Mouse (Mus musculus): ENCODE results near the gene Olfr544. TPM values are rescaled to one million over a fixed set of nuclear protein-coding genes. Genes with fewer than 3 reads are reported as not detected.
"Not testable (repeated sequence)": the region's sequence is repeated elsewhere in the genome, so short reads cannot be mapped to it uniquely, and the experiment has no call there.

Olfr544 gene
- polyA plus RNA-seq, 1 experiment from 2014 or later = 0.14 TPM

DNA sequence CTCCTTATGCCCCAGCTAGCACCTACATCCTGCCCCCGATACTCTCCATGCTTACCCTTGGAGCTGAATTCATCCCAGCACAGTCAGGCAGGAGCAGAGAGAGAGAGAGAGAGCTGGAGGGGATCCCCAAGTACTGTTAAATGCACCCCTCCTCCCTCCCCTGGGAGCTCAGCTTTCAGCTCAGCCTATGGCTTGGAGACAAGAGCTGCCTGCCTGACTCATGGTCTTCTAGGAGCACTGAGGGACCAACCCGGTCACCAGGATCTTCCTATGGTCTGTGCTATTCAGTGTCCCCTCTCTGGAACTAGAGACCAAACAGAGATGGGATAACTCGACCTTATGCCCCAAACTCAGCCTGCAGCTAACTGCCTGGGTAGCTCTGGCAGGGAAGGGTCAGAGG is 11.4 kb upstream of the Olfr544 start, which contains the start of gene Olfr545:
Olfr545 (minus strand) TSS at position 101 of the 400 bp plus-strand sequence.
- Histone ChIP-seq H3K9me3 (no peaks in the 10 kb centered on the region), H3K27ac (no peak within 1 kb of the TSS), H3K4me1 (no peaks in the 10 kb centered on the region), H3K27me3 (ENCODE audit: poor library complexity, severe bottlenecking) (no peaks in the 10 kb centered on the region), H3K4me3 (no peak within 1 kb of the TSS), H3K36me3 (replicated peaks) (no peaks in the 10 kb centered on the region)
- 73% methylated on average over 3 of the region's 3 CpGs for WGBS
- DNase-seq (ENCODE audit: extremely low spot score, low spot score) = no peak

DNA sequence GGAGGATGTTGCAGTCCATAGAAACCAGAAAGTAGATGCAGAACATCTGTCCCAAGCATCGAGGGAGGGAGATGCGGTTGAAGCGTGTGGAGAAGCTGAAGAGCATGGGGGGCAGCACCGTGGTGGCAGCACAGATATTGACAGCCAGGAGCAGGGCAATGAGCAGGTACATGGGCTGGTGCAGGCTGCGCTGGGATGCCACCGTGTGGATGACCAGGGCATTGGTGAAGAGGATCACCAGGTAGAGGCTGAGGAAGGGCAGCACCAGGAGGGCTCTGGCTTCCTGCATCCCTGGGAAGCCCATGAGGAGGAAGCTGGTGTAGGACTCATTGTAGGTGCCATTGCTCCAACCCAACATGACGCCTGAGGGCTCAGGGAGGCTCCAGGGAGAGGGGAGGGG is 6.3 kb upstream of the Olfr544 start:
- H3K9me3 ChIP-seq; H3K4me3 ChIP-seq; H3K36me3 ChIP-seq (replicated peaks); H3K27ac ChIP-seq; DNase-seq (ENCODE audit: extremely low spot score, low spot score); H3K27me3 ChIP-seq (ENCODE audit: poor library complexity, severe bottlenecking); H3K4me1 ChIP-seq: not testable (repeated sequence)
- 59% methylated on average over 7 of the region's 7 CpGs for WGBS

DNA sequence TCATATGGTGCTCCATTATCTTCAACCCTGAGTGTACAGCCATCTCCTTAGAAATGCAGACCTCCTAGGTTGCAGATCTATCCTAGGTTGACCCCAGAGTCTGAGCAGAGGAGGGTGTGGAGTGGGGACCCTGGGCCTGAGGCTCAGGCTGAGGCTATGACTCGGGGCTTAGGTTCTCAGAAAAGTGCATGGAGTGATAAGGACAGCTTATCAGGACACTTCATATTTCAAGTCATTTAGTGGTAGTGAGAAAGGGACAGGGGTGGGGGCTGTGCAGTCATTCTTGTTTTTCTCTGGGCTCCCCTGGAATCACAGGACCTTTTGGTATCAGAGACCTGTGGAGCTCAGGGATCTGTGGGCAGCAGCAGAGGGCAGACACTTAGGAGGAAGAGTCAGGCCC is 2.0 kb downstream of the Olfr544 start:
- Histone ChIP-seq H3K4me1 (no peaks in the 10 kb centered on the region), H3K4me3 (no peak overlapping the region), H3K9me3 (no peaks in the 10 kb centered on the region), H3K36me3 (replicated peaks) (no peaks in the 10 kb centered on the region), H3K27ac (no peak overlapping the region), H3K27me3 (ENCODE audit: poor library complexity, severe bottlenecking) (no peaks in the 10 kb centered on the region)
- DNase-seq (ENCODE audit: extremely low spot score, low spot score) = no peak
- 73% methylated on average over 1 of the region's 1 CpGs for WGBS

DNA sequence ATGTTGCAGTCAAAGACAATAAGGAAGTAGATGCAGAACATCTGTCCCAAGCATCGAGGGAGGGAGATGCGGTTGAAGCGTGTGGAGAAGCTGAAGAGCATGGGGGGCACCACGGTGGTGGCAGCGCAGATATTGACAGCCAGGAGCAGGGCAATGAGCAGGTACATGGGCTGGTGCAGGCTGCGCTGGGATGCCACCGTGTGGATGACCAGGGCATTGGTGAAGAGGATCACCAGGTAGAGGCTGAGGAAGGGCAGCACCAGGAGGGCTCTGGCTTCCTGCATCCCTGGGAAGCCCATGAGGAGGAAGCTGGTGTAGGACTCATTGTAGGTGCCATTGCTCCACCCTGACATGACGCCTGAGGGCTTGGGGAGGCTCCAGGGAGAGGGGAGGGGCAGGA is 3.3 kb downstream of the Olfr544 start:
- not testable (repeated sequence) for H3K4me1 ChIP-seq; H3K9me3 ChIP-seq; DNase-seq (ENCODE audit: extremely low spot score, low spot score); H3K27ac ChIP-seq; H3K4me3 ChIP-seq; H3K36me3 ChIP-seq (replicated peaks); H3K27me3 ChIP-seq (ENCODE audit: poor library complexity, severe bottlenecking)
- 81% methylated on average over 8 of the region's 8 CpGs for WGBS

DNA sequence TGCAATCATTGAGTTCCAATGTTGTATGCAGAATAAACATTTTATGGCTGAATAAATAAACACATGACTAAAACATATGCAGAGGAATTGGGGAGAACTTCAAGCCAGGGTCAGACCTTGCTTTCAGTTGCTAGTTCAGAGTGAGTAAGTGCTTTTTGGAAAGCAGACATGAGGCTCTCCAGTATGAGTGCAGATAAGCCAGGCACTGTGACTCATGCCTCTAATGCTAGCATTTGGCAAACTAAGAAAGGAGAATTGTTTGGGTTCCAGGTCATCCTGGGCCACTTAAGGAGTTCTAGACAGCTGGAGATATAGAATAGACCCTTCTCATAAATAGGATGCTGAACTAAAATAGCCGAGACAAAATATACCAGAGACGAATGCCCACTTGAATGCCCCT is 4.4 kb downstream of the Olfr544 start:
- DNase-seq (ENCODE audit: extremely low spot score, low spot score) = no peak
- H3K27me3 ChIP-seq (ENCODE audit: poor library complexity, severe bottlenecking) = no peaks in the 10 kb centered on the region
- H3K27ac ChIP-seq = no peak overlapping the region
- no peak overlapping the region for H3K4me3 ChIP-seq
- 91% methylated on average over 2 of the region's 2 CpGs for WGBS
- no peaks in the 10 kb centered on the region for H3K9me3 ChIP-seq
- no peaks in the 10 kb centered on the region for H3K36me3 ChIP-seq (replicated peaks)
- no peaks in the 10 kb centered on the region for H3K4me1 ChIP-seq

DNA sequence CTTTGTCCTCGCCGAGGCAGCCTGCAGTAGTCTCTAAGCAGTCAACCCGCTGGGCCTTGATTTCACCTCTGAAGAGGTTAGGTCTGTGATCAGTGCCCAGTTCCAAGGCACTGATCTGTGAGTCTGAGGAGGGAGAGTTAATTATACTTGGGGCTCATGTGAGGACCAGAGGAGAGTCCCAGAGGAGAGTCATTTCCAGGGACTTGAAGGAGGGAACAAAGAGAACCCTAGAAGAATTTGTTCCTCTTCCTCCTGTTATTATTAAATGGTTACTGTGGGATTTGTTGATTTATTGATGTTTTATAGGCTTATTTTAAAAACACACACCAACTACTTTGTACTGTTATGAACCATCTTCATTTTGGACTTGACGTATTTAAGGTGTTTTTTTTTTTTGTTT is 6.5 kb downstream of the Olfr544 start, which contains the start of gene Olfr543:
Olfr543 (minus strand) TSS at position 101 of the 400 bp plus-strand sequence.
- no peak within 1 kb of the TSS for H3K4me3 ChIP-seq
- peaks cover 9% of the 10 kb centered on the region for H3K36me3 ChIP-seq (replicated peaks)
- 95% methylated on average over 4 of the region's 4 CpGs for WGBS
- H3K9me3 ChIP-seq = no peaks in the 10 kb centered on the region
- H3K27ac ChIP-seq = no peak within 1 kb of the TSS
- H3K27me3 ChIP-seq (ENCODE audit: poor library complexity, severe bottlenecking) = no peaks in the 10 kb centered on the region
- no peaks in the 10 kb centered on the region for H3K4me1 ChIP-seq
- no peak for DNase-seq (ENCODE audit: extremely low spot score, low spot score)

DNA sequence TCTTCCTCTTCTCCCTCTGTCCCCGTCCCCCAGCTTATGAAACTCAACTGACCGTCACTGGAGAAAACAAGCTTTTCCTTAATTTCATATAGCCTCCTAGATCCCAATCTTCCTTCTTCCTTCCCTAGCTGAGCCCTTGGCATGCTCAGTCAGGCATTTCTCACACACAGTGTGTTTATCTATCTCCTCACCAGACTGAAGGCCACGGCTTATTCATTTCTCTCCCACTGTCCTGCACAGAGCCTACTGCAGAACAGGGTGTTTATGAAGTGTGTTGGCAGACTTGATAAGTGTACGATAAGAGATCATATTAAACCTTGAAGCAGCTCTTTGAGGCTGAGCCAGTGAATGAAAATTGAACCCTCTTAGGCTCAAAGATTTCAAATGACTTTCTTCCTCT is 7.3 kb downstream of the Olfr544 start:
- no peaks in the 10 kb centered on the region for H3K27me3 ChIP-seq (ENCODE audit: poor library complexity, severe bottlenecking)
- H3K4me3 ChIP-seq = no peak overlapping the region
- peaks cover 9% of the 10 kb centered on the region for H3K36me3 ChIP-seq (replicated peaks)
- WGBS = 95% methylated on average over 4 of the region's 4 CpGs
- no peaks in the 10 kb centered on the region for H3K9me3 ChIP-seq
- H3K27ac ChIP-seq = no peak overlapping the region
- DNase-seq (ENCODE audit: extremely low spot score, low spot score) = no peak
- no peaks in the 10 kb centered on the region for H3K4me1 ChIP-seq

DNA sequence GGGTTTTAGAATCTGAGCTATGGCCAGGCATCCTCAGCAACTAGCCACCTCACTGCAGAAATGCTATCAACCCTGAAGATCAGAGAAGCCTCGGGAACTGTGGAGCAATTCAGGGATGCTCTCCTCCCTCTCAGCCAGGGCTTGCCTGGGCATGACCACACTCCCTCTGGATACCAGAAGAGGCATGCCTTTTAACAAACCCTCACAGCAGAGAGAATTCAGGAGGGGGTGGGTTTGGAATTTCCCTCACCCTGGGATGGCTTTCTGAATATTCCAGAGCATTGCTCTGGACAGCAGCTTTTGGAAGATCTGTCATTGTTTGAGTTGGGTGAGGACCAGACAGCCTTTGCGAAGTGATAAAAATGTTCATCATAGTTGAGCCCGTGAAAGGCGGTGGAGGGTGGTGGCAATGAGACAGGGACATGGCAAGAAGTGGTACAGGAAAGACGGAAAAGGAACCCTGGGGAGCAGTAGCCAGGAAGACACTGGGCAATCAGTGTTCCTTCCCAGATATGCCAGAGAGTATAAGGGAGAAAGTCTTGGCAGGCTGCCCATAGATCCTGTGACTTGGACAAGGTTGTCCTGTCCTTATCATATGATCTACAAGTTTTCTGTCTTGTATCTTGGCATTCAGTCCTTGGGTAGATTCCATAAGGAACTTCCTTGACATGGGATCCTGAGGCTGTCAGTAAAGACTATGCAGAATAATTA is 8.6 kb downstream of the Olfr544 start:
- H3K36me3 ChIP-seq (replicated peaks) = peaks cover 9% of the 10 kb centered on the region
- no peak for DNase-seq (ENCODE audit: extremely low spot score, low spot score)
- H3K4me1 ChIP-seq = no peaks in the 10 kb centered on the region
- H3K27ac ChIP-seq = no peak overlapping the region
- no peak overlapping the region for H3K4me3 ChIP-seq
- H3K27me3 ChIP-seq (ENCODE audit: poor library complexity, severe bottlenecking) = no peaks in the 10 kb centered on the region
- H3K9me3 ChIP-seq = no peaks in the 10 kb centered on the region
- 89% methylated on average over 5 of the region's 5 CpGs for WGBS

DNA sequence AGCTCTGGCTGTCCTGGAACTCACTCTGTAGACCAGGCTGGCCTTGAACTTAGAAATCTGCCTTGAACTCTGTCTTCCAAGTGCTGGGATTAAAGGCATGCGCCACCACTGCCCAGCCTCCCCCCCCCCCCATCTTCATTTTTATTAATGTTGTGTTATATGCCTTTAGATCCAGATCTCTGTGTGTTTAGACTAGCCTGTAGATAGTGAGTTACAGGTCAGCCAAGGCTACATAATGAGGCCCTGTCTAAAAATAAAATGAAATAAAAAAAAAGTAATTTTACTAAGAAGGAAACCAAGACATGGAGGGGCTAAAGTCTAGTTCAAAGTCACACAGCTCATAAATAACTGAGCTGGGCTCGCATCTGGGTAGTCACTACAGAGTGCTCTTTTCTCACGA is 9.2 kb downstream of the Olfr544 start:
- DNase-seq (ENCODE audit: extremely low spot score, low spot score) = no peak
- H3K27ac ChIP-seq = no peak overlapping the region
- WGBS = 81% methylated on average over 3 of the region's 3 CpGs
- H3K4me1 ChIP-seq = no peaks in the 10 kb centered on the region
- H3K9me3 ChIP-seq = no peaks in the 10 kb centered on the region
- H3K27me3 ChIP-seq (ENCODE audit: poor library complexity, severe bottlenecking) = no peaks in the 10 kb centered on the region
- no peak overlapping the region for H3K4me3 ChIP-seq
- peaks cover 9% of the 10 kb centered on the region for H3K36me3 ChIP-seq (replicated peaks)

DNA sequence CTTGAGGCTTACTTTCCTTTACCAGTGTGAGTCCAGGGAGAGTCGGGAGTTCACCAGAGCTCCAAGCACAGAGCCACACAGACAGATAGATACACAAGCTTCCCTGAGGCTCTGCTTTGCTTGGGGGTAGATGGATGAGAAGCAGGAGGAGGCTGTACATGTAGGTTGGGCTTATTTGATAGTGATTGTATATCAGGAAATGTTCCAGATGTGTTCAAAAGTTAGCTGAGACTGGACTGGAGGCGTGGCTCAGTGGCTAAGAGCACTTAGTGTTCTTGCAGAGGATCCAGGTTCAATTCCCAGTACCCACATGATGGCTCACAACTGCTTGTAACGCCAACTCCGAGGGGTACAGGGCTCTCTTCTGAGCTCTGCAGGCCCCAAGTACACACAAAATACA is 9.7 kb downstream of the Olfr544 start:
- Histone ChIP-seq H3K27me3 (ENCODE audit: poor library complexity, severe bottlenecking) (no peaks in the 10 kb centered on the region), H3K9me3 (no peaks in the 10 kb centered on the region), H3K36me3 (replicated peaks) (peaks cover 9% of the 10 kb centered on the region), H3K27ac (no peak overlapping the region), H3K4me1 (no peaks in the 10 kb centered on the region), H3K4me3 (no peak overlapping the region)
- no peak for DNase-seq (ENCODE audit: extremely low spot score, low spot score)
- WGBS = 90% methylated on average over 4 of the region's 4 CpGs

DNA sequence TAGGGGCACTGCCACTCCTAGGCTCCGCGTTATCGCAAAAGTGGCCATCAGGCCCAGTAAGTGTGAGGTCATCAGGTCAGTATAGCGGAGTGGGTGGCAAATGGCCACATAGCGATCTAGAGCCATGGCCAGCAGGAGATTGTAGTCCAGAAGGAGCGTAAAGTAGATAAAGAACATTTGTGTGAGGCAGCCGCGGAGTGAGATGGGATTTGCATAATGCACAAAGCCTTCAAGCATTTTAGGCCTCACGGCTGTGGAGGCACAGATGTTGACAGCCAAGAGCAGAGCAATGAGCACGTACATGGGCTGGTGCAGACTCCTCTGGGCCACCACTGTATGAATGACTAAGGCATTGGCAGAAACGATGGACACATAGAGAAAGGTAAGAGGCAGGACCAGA is 10.7 kb downstream of the Olfr544 start:
- H3K4me3 ChIP-seq = no peak overlapping the region
- peaks cover 9% of the 10 kb centered on the region for H3K36me3 ChIP-seq (replicated peaks)
- H3K27me3 ChIP-seq (ENCODE audit: poor library complexity, severe bottlenecking) = no peaks in the 10 kb centered on the region
- no peak for DNase-seq (ENCODE audit: extremely low spot score, low spot score)
- WGBS = 83% methylated on average over 11 of the region's 11 CpGs
- no peaks in the 10 kb centered on the region for H3K9me3 ChIP-seq
- H3K27ac ChIP-seq = no peak overlapping the region
- no peaks in the 10 kb centered on the region for H3K4me1 ChIP-seq

DNA sequence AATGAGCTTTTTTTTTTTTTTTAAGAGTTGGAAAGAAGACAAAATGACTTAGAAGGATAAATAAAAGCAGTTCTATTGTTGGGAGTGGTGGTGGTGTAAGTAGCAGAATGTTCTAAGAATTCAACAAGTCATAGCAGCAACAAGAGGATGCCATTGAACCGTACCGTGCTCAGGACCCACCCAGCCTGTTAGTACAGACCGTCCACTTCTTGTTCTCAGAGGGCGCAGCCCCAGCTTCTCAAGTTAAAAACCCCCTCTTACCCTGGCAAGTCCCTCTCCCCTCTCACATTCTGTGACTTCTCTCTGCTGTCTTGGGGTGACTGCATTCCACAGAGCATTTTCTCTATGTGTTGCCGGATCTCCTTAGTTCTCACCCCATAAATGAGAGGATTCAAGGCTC is 11.5 kb downstream of the Olfr544 start:
- H3K36me3 ChIP-seq (replicated peaks) = peaks cover 9% of the 10 kb centered on the region
- H3K4me3 ChIP-seq = no peak overlapping the region
- no peak overlapping the region for H3K27ac ChIP-seq
- H3K27me3 ChIP-seq (ENCODE audit: poor library complexity, severe bottlenecking) = no peaks in the 10 kb centered on the region
- no peaks in the 10 kb centered on the region for H3K4me1 ChIP-seq
- DNase-seq (ENCODE audit: extremely low spot score, low spot score) = no peak
- WGBS = 97% methylated on average over 5 of the region's 5 CpGs
- no peaks in the 10 kb centered on the region for H3K9me3 ChIP-seq

DNA sequence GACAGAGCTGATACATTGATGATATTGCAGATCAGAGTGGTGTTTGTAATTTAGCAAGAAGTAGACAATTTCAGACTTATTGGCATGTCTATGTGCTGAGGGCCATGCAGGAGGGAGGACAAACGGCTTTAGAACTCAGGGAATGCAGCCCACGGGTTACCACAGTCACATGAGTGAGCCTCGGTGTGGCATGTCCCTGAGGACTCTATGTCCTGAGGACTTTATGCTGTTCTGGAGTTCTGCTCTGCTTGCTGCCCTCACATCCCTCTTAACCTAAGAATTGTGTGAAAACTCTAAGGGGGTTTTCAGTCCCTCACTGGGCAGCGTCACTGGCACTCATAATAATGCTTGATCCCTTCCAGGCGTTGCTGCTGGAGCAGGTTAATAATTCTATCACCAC is 15.4 kb downstream of the Olfr544 start:
- Histone ChIP-seq H3K27ac (no peak overlapping the region), H3K27me3 (ENCODE audit: poor library complexity, severe bottlenecking) (no peaks in the 10 kb centered on the region)
- WGBS = 85% methylated on average over 5 of the region's 5 CpGs

DNA sequence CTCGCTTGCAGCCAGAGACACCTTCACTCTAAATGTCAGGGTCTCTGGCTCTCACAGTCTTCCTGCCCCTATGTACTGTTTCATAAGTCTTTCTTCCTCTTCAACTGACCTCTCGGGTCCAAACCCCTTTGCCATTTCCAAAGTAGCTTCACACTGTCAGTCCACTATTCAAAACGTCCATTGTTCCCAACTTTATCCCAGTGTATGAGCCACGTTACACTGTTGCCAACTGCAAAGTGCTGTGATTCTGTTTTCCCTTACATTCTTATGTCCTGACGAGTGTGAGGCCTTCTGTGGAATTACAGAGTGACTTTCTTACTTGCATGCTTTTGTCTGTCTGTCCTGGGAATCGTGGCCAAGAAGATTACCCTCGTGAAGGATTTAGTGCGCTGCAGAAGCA is 20.5 kb downstream of the Olfr544 start:
- H3K9me3 ChIP-seq = no peaks in the 10 kb centered on the region
- no peak overlapping the region for H3K27ac ChIP-seq
- peaks cover 81% of the 10 kb centered on the region for H3K36me3 ChIP-seq (replicated peaks)
- H3K4me3 ChIP-seq = no peak overlapping the region
- no peaks in the 10 kb centered on the region for H3K27me3 ChIP-seq (ENCODE audit: poor library complexity, severe bottlenecking)
- WGBS = 93% methylated on average over 8 of the region's 8 CpGs
- no peak for DNase-seq (ENCODE audit: extremely low spot score, low spot score)
- no peaks in the 10 kb centered on the region for H3K4me1 ChIP-seq

More for the DNA sequence above, 15.4 kb downstream of the Olfr544 start:
- Histone ChIP-seq H3K4me1 (no peaks in the 10 kb centered on the region), H3K4me3 (no peak overlapping the region), H3K9me3 (no peaks in the 10 kb centered on the region), H3K36me3 (replicated peaks) (peaks cover 40% of the 10 kb centered on the region)
- DNase-seq (ENCODE audit: extremely low spot score, low spot score) = no peak
